Mouse (Mus musculus) spleen, postnatal 14 days (tissue): ENCODE data around the gene Gm9945.
A peak's percentile ranks its signal among the peaks of the same experiment; 100 is the strongest.

Experiments used
- DNase-seq, 2 experiments: peaks; one replicate each; pipeline ENCODE4 v3.0.0; 2021 to 2022; ENCODE audit warnings: low spot score in 2 of 2

Gm9945 gene

GRCm38 (mm10) chr11:53461727-53462126, 18.2 kb upstream of the Gm9945 start:
- DNase-seq: no peak

DNA sequence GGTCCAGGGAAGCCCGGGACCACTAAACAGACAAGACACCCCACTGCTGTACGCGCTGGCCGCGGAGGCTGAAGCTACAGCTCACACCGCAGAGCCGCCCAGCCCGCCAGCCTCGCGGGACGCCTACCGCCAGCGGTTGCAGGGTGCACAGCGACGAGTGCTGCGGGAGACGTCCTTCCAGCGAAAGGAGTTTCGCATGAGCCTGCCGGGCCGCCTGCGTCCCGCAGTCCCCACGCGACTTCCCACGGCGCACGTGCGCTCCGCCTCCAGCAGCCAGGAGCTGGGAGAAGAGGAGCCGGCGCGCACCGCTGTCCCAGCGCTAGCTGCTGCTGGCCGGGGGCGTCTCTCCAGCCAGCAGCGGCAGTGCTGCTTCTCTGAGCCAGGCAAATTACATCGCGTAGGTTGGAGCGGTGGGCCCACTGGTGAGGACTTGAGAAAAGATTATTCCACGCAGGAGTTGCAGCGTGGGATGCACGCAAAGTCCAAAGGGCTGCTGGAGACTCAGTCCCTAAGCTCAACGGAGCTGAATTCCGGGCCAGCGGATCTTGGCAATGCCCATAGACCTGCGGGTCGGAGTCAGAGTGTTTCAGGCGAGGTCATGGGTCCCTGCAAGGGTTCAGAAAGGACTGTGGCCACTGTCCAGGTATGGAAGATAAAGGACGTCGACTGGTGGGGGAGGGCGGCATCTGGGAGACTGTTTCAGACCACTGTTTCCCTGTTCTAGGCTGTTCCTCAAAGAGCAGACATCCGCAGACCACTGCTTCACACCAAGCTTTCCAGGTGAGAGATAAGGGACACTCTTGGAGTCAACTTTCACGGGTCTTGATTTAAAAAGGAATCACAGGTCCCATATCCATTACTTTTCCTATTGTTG, 16.2 kb upstream of the Gm9945 start:
- no peak for DNase-seq

DNA sequence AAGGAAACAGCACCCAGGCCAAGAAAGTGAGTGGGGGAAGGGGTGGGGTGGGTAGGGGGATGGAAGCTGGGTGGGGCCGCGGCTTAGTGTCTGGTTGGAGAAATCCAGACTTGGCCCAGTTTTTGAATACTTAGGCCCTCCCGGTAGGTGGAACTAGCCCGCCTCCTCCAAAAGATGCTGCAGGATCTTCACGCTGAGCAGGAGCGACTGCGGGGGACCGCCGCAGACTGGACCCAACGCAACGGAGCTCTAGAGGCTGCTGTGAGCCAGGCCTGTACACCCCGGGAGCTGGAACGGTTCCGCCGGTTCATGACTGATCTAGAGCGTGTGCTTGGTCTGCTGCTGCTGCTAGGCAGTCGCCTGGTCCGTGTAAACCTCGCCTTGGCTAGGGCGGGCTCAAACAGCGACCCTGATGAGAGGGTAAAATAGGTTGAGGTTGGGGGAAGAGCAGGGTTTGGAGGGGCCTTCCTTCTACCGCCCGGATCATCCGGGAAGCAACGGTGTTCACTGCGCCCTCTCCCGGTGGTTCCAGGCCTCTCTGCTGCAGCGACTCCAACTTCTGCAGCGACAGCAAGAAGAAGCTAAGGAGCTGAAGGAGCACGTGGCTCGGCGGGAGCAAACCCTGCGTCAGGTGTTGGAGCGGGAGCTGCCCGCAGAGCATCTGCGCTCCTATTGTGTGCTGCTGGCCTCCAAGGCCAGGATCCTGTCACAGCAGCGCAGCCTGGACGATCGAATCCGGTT, 13.6 kb upstream of the Gm9945 start:
- peak; percentile 15 to 28 for DNase-seq

GRCm38 (mm10) chr11:53469294-53469967, 10.5 kb upstream of the Gm9945 start:
- no peak for DNase-seq

DNA sequence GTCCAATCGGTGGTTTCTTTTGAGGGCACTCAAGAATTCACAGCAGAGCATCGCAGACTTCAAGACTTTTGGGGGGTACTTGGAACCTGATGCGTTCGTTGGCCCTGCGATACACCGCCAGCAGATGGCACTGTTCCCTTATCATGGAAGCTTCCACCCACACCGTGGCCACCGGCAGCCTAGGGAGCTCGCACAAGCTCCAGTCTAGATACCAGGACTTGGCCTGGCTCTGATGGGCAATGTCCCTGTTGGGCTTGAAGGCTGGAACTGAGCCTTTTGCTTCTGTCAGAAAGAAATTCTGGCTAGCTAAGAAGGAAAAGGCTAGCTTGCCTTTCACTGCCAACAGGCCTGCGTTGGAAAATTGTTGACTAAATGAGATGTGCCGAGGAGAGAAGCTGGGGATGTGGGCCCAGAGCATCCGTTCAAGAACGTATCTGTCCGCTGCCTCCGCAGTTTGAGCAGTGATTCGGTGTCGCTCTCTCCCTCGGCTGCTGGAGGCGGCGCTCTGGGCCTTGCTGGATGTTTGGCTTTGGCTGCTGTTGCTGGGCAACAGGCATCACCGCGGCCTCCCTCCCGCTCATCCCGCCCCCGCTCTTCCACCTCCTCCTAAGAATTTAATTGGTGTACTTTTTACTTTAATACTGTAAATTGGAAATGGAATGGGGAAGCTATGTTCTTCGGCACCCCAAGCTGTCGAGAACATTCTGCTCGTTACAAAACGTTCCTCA, 9.8 kb upstream of the Gm9945 start, which contains the start of gene Gm9837:
TSS of gene Gm9837 (minus strand) at position 512 of the 728 bp plus-strand sequence.
- peak; percentile 73 to 86 for DNase-seq

GRCm38 (mm10) chr11:53472709-53473108, 7.3 kb upstream of the Gm9945 start:
- DNase-seq: no peak

GRCm38 (mm10) chr11:53475620-53476019, 4.3 kb upstream of the Gm9945 start:
- no peak for DNase-seq

DNA sequence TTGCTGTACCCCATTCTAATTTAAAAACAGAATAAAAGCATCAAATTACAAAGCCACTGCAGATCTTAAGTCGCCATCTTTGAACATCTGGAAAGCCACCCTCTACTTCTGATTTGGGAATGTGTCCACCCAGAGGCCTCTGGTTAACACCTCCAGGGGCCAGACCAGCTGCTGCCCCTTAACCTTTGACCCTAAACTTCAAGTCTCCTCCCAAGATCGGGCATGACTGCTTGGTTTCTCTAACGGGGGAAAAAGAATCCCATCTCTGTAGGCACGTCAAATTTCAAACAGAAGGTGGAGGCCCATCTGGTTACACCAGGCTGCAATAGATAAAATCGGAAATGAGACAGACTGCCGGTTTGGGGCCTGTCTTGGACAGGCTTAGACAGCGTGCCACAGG, 2.1 kb upstream of the Gm9945 start:
- no peak for DNase-seq

DNA sequence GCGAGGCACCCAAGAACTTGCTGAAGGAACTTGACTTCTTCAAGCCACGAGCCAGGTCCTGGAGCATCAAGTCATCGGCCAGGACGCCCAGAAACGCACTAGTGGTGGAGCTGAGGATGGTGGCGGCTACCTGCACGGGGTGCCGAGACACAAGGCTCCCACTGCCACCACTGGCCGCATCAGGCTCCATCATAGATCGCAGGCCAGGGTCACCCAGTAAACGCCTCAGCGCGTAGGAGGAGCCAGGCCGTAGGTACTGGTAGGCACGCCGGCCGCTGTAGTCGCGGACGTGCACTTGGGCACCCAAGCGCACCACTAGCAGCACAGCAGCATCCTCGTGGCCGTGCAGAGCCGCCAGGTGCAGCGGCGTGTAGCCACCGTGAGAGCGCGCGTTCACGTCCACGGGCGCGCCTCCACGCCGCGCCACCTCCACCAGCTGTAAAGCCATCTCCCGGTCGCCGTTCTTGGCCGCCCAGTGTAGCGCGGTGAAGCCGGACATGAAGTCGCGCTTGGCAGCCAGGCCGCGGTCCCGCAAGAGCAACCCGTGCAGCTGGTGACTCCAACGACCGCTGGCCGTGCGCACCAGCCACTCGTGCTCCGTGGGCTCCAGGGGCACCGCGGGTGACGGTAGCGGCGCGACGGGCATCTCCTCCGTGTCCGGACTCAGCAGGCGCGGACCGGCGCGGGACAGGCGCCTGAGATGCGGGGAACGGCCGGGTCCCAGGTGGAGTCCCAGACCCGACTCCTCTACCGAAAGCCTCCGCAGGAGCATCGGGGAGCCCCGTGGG, 1.4 kb upstream of the Gm9945 start:
- peak; percentile 14 to 19 for DNase-seq

- DNase-seq: peak; percentile 14 to 17
Observed at GRCm38 (mm10) chr11:53479171-53479782, 689 bp upstream of the Gm9945 start.

- DNase-seq: no peak
Observed at GRCm38 (mm10) chr11:53481088-53481730, 1.2 kb downstream of the Gm9945 start.

DNA sequence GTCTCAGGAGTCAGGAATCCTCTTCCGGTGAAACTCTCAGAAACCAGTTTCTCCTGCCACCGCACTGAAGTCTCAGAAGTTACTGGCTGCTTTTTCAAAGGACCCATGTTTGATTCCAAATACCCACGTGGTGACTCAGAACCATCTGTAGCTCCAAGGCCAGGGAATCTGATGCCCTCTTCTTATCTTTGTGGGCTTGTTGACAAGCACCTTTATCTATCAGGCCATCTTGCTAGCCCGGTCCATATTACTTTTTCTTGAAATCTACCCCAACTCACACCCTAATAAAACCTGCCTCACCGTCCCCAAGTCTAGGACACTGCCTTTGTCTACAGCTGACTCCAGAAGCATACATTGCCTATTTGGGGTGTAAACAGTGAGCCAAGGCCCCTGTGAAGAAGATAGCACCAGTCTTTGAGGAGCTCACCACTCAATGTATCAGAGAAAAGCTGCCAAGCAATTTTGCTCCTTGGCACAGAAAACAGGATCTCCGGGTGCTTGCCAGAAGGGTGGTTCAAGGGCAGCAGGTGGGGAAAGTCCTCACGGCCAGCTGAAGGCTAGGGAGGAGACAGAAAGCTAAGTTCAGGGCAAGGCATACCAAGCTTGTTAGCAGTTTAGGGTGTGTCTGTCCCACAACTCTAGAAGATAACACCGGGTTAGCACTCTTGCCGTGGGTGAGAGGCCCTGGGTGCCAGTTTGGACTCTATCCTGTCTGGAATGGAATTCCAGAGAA, 3.4 kb downstream of the Gm9945 start:
- DNase-seq: peak; percentile 28 to 29

DNA sequence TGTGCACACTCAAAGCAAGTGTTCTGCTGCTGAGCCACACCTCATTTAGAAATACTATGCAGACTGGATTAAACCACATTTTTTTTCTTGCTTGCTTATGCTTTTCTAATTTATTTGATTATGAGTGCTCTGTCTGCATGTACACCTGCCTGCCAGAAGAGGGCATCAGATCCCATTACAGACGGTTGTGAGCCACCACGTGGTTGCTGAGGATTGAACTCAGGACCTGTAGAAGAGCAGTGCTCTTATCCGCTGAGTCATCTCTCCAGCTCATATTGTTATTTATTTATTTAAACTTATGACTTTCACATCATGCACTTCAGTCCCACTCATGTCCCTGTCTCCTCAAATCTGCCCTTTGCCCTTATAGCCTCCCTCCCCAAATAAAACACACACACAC, 5.8 kb downstream of the Gm9945 start:
- no peak for DNase-seq

DNA sequence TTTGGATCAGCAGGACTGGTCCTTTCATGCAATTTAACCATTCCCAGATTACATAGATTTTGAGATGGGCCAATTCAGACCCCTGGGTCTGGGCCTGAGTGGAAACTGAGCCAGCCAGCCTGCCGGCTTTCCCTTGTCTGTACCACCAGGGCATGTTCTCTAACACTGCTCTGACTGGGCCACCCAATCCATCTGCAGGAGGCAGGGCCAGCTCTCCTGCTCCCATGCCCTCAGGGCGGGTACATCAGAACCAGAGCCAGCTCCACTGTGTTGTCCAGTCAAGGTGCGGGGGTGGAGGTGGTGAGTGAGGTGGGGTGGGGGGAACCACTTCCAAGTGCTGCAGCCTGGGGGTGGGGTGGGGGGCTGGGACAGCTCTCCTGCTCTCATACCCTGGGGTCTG, 6.4 kb downstream of the Gm9945 start:
- no peak for DNase-seq

GRCm38 (mm10) chr11:53486822-53487594, 7.0 kb downstream of the Gm9945 start:
- no peak for DNase-seq

GRCm38 (mm10) chr11:53489007-53489406, 9.0 kb downstream of the Gm9945 start:
- no peak for DNase-seq

DNA sequence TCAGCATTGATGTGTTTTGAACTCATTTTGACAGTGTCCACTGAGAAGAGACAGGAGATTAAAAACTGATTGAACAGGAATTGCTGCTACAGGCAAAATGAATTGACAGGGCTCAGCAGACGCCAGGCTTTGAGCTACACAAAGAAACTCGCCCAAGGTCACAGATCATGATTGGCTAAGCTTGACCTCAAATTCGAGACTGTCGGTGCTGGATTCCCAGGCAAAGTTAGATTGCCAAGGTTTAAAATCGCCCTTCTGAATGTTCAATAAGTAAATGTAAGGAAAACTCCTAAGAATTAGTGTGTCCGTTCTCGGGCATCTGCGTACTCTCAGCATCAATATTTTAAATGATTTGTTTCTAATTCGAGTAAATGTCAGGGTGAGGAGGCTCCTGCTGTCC, 9.5 kb downstream of the Gm9945 start:
- DNase-seq: no peak

DNA sequence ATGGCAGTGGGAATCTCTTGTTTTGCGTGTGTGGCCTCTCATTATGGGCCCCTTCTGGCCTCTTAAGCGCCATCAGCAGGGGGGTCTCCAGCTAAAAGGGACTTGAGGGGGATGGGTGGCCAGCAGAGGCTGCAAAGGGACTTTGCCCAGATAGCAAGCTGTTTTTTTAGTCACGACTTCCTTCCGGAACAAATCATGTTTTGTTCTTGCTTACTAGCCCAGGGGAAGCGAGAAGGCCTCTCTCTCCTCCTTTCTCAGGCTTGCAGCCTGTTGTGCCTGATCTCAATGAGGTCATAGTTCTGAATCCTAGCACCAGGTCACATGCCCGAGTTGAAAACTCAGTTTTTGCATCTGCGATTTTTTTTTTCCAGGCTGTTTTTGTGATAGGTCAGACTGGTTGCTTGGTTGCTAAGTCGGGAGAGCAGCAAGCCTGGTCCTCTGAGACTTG, 12.0 kb downstream of the Gm9945 start:
- no peak for DNase-seq
